Mouse (Mus musculus): ENCODE measurements at regions not wholly inside any gene's neighbourhood (a gene's known extent, or its start where the extent isn't known, plus 50 kb on each side); places are given as distances from the start of the nearest gene placed in this dataset.

GRCm38 (mm10) chr5:106264536-106264935 lies 193.4 kb downstream of the Barhl2 start:
- Histone ChIP-seq H3K27ac (no peak overlapping the region), H3K4me1 (replicated peaks; ENCODE audit: insufficient read depth, low read length) (no peaks in the 10 kb centered on the region), H3K27me3 (ENCODE audit: insufficient read depth, low read length) (no peaks in the 10 kb centered on the region), H3K4me3 (replicated peaks; ENCODE audit: low read depth, low read length) (no peak overlapping the region), H3K9me3 (replicated peaks; ENCODE audit: low read length) (no peaks in the 10 kb centered on the region), H3K9ac (ENCODE audit: low read depth, low read length) (no peak overlapping the region), H3K4me2 (ENCODE audit: low read length) (no peak overlapping the region), H3K36me3 (ENCODE audit: insufficient read depth, low read length) (no peaks in the 10 kb centered on the region)
- no peak for ATAC-seq (replicated peaks; ENCODE audit: low FRiP score, low read depth)
- 69% methylated on average over 2 of the region's 2 CpGs for WGBS
- no peak; the same call in 1 of the 2 replicates for TF ChIP-seq CTCF (IDR thresholded peaks at IDR 0.05; ENCODE audit: low read depth)
- DNase-seq (ENCODE audit: low spot score) = no peak

DNA sequence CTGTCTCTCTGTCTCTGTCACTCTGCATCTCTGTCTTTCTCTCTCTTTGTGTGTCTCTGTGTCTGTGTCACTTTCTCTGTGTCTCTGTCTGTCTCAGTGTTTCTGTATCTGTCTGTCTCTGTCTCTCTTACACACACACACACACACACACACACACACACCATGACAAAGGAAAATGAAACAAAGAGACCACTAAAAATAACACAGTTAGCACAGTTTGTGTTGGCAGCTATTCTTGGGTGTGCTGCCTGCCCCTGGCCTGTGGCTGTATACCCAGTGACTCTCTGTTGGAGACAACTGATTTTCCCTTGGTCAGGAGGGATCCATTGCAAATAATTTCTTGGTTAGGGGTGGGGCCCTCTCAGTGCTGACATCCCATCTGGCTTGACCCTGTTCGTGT lies 200.8 kb downstream of the Barhl2 start:
- TF ChIP-seq CTCF (IDR thresholded peaks at IDR 0.05; ENCODE audit: low read depth) = no peak
- DNase-seq (ENCODE audit: low spot score) = no peak
- no peak overlapping the region for H3K4me3 ChIP-seq (replicated peaks; ENCODE audit: low read depth, low read length)
- no peak overlapping the region for H3K27ac ChIP-seq
- no peak for ATAC-seq (replicated peaks; ENCODE audit: low FRiP score, low read depth)
- H3K9ac ChIP-seq (ENCODE audit: low read depth, low read length) = no peak overlapping the region
- H3K4me2 ChIP-seq (ENCODE audit: low read length) = no peak overlapping the region
- H3K27me3 ChIP-seq (ENCODE audit: insufficient read depth, low read length) = no peaks in the 10 kb centered on the region
- WGBS = 38% methylated on average over 1 of the region's 1 CpGs
- H3K9me3 ChIP-seq (replicated peaks; ENCODE audit: low read length) = no peaks in the 10 kb centered on the region
- no peaks in the 10 kb centered on the region for H3K36me3 ChIP-seq (ENCODE audit: insufficient read depth, low read length)
- no peaks in the 10 kb centered on the region for H3K4me1 ChIP-seq (replicated peaks; ENCODE audit: insufficient read depth, low read length)

- H3K36me3 ChIP-seq (ENCODE audit: insufficient read depth, low read length) = no peaks in the 10 kb centered on the region
- H3K4me2 ChIP-seq (ENCODE audit: low read length) = no peak overlapping the region
- H3K9me3 ChIP-seq (replicated peaks; ENCODE audit: low read length) = no peaks in the 10 kb centered on the region
- ATAC-seq (replicated peaks; ENCODE audit: low FRiP score, low read depth) = no peak
- no peaks in the 10 kb centered on the region for H3K27me3 ChIP-seq (ENCODE audit: insufficient read depth, low read length)
- DNase-seq (ENCODE audit: low spot score) = no peak
- H3K27ac ChIP-seq = no peak overlapping the region
- no peak for TF ChIP-seq CTCF (IDR thresholded peaks at IDR 0.05; ENCODE audit: low read depth)
- H3K9ac ChIP-seq (ENCODE audit: low read depth, low read length) = no peak overlapping the region
- H3K4me3 ChIP-seq (replicated peaks; ENCODE audit: low read depth, low read length) = no peak overlapping the region
- 66% methylated on average over 3 of the region's 3 CpGs for WGBS
- H3K4me1 ChIP-seq (replicated peaks; ENCODE audit: insufficient read depth, low read length) = no peaks in the 10 kb centered on the region
Observed at GRCm38 (mm10) chr5:106229154-106229553, 228.8 kb downstream of the Barhl2 start.

GRCm38 (mm10) chr5:106224141-106224540 lies 233.8 kb downstream of the Barhl2 start:
- Histone ChIP-seq H3K27me3 (ENCODE audit: insufficient read depth, low read length) (no peaks in the 10 kb centered on the region), H3K4me2 (ENCODE audit: low read length) (no peak overlapping the region), H3K9ac (ENCODE audit: low read depth, low read length) (no peak overlapping the region), H3K4me1 (replicated peaks; ENCODE audit: insufficient read depth, low read length) (no peaks in the 10 kb centered on the region), H3K27ac (no peak overlapping the region), H3K36me3 (ENCODE audit: insufficient read depth, low read length) (no peaks in the 10 kb centered on the region), H3K4me3 (replicated peaks; ENCODE audit: low read depth, low read length) (no peak overlapping the region), H3K9me3 (replicated peaks; ENCODE audit: low read length) (no peaks in the 10 kb centered on the region)
- ATAC-seq (replicated peaks; ENCODE audit: low FRiP score, low read depth) (no peak), DNase-seq (ENCODE audit: low spot score) (no peak)
- 56% methylated on average over 7 of the region's 7 CpGs for WGBS
- no peak for TF ChIP-seq CTCF (IDR thresholded peaks at IDR 0.05; ENCODE audit: low read depth)

- Histone ChIP-seq H3K4me3 (replicated peaks; ENCODE audit: low read depth, low read length) (no peak overlapping the region), H3K27me3 (ENCODE audit: insufficient read depth, low read length) (no peaks in the 10 kb centered on the region), H3K36me3 (ENCODE audit: insufficient read depth, low read length) (no peaks in the 10 kb centered on the region), H3K9me3 (replicated peaks; ENCODE audit: low read length) (no peaks in the 10 kb centered on the region), H3K4me2 (ENCODE audit: low read length) (no peak overlapping the region), H3K9ac (ENCODE audit: low read depth, low read length) (no peak overlapping the region), H3K4me1 (replicated peaks; ENCODE audit: insufficient read depth, low read length) (no peaks in the 10 kb centered on the region), H3K27ac (no peak overlapping the region)
- WGBS = 78% methylated on average over 5 of the region's 5 CpGs
- TF ChIP-seq CTCF (IDR thresholded peaks at IDR 0.05; ENCODE audit: low read depth) = no peak
- DNase-seq (ENCODE audit: low spot score) = no peak
- no peak for ATAC-seq (replicated peaks; ENCODE audit: low FRiP score, low read depth)
Observed at GRCm38 (mm10) chr5:106209543-106209942, 248.4 kb downstream of the Barhl2 start.

DNA sequence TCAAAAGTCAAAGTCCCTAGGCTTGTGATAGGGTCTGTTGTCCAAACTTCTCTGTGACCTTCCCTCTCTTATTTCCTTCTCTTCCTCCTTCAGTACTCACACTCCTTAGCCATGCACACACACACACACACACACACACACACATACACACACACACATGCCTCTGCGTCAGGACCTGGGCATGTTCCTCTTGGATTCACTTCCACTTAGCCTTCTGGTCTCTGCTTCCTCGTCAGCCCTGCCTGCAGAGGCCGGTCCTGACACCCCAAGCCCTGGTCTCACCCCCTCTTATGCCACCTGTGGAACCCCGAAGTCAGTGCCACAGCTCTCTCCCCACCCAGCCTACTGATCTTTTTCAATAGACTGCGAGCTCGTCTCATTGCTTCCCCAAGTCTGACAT lies 250.3 kb downstream of the Barhl2 start:
- H3K4me1 ChIP-seq (replicated peaks; ENCODE audit: insufficient read depth, low read length) = no peaks in the 10 kb centered on the region
- ATAC-seq (replicated peaks; ENCODE audit: low FRiP score, low read depth) = no peak
- WGBS = 71% methylated on average over 6 of the region's 6 CpGs
- H3K4me2 ChIP-seq (ENCODE audit: low read length) = no peak overlapping the region
- no peaks in the 10 kb centered on the region for H3K9me3 ChIP-seq (replicated peaks; ENCODE audit: low read length)
- H3K27me3 ChIP-seq (ENCODE audit: insufficient read depth, low read length) = no peaks in the 10 kb centered on the region
- TF ChIP-seq CTCF (IDR thresholded peaks at IDR 0.05; ENCODE audit: low read depth) = no peak
- H3K4me3 ChIP-seq (replicated peaks; ENCODE audit: low read depth, low read length) = no peak overlapping the region
- no peaks in the 10 kb centered on the region for H3K36me3 ChIP-seq (ENCODE audit: insufficient read depth, low read length)
- H3K9ac ChIP-seq (ENCODE audit: low read depth, low read length) = no peak overlapping the region
- H3K27ac ChIP-seq = no peak overlapping the region
- no peak for DNase-seq (ENCODE audit: low spot score)

GRCm38 (mm10) chr5:106205724-106206123 lies 252.2 kb downstream of the Barhl2 start:
- Histone ChIP-seq H3K27me3 (ENCODE audit: insufficient read depth, low read length) (no peaks in the 10 kb centered on the region), H3K36me3 (ENCODE audit: insufficient read depth, low read length) (no peaks in the 10 kb centered on the region), H3K4me2 (ENCODE audit: low read length) (no peak overlapping the region), H3K9ac (ENCODE audit: low read depth, low read length) (no peak overlapping the region), H3K4me3 (replicated peaks; ENCODE audit: low read depth, low read length) (no peak overlapping the region), H3K27ac (no peak overlapping the region), H3K4me1 (replicated peaks; ENCODE audit: insufficient read depth, low read length) (no peaks in the 10 kb centered on the region), H3K9me3 (replicated peaks; ENCODE audit: low read length) (no peaks in the 10 kb centered on the region)
- ATAC-seq (replicated peaks; ENCODE audit: low FRiP score, low read depth) (no peak), DNase-seq (ENCODE audit: low spot score) (no peak)
- WGBS = 51% methylated on average over 6 of the region's 6 CpGs
- no peak for TF ChIP-seq CTCF (IDR thresholded peaks at IDR 0.05; ENCODE audit: low read depth)
